Mouse (Mus musculus): ENCODE data around the gene Rtn3. TPM values are rescaled to one million over a fixed set of nuclear protein-coding genes. Genes with fewer than 3 reads are reported as not detected.
A peak's percentile ranks its signal among the peaks of the same experiment; 100 is the strongest.

The Rtn3 gene
- 464 and 468 TPM in 2 replicates for polyA plus RNA-seq (2014; fragmentation: Nextera tagmentation; extraction: Ambion mirVana)

DNA sequence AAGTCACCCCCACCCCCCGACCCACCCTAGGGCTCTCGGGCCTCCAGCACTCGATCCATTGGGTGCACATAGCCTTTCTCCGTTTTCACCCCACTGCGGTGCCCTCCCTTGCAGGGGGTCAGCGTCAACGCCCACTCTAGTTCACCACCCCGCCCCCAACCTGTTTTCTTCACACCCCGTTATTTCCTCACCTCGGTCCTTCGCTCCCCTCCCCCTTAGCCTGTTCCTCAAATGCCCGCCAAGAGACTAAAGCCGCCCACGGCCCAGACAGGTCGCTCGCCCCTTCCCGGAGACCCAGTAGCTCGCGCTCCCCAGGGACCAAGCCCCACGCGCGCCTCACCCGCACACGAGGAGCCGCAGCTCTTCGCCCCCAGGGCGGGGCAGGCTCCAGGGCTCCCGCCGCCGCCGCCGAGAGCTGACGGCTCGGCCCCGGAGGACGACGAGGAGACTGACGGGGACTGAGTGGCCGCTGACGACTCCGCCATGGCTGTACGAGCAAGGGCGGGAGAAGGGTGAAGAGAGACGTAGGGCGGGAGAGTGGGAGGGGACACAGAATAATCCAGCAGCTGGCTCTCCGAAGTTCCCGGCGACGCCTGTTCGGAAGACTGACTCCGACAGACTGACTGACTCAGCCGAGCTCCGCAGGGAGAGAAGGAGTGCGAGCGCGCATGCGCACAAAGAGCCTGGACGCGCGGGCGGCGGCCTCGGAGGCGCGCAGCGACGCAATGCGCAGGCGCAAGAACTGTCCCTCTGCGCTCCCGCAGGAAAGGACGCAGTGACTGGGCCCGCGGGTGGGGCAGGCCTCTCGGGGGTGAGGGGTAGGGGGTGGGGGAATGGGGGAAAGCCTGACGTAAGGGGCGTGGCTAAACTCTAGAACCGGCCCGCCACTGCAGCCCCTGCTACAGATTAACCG is at the start of gene Rtn3:
TSS of gene Rtn3 (minus strand) at position 683 of the 913 bp plus-strand sequence.
- Histone ChIP-seq H3K9me3 (replicated peaks; ENCODE audit: control insufficient read depth, low read length) (no peaks in the 10 kb centered on the region), H3K4me1 (ENCODE audit: control insufficient read depth, insufficient read depth, low read length) (peaks cover 7% of the 10 kb centered on the region), H3K9ac (ENCODE audit: low read length) (peak within 1 kb of the TSS; percentile 99), H3K36me3 (ENCODE audit: control insufficient read depth, insufficient read depth, low read length) (no peaks in the 10 kb centered on the region), H3K27me3 (replicated peaks; ENCODE audit: control insufficient read depth, insufficient read depth, low read length) (no peaks in the 10 kb centered on the region), H3K27ac (ENCODE audit: low read depth, low read length) (peak within 1 kb of the TSS; percentile 100), H3K4me2 (ENCODE audit: low read length) (peak within 1 kb of the TSS; percentile 77), H3K4me3 (ENCODE audit: low read depth, low read length) (peak within 1 kb of the TSS; percentile 94)
- peak; percentile 92 for ATAC-seq
- DNase-seq (ENCODE audit: low spot score): peak; percentile 99
- WGBS: under 1% methylated on average over 80 of the region's 80 CpGs

DNA sequence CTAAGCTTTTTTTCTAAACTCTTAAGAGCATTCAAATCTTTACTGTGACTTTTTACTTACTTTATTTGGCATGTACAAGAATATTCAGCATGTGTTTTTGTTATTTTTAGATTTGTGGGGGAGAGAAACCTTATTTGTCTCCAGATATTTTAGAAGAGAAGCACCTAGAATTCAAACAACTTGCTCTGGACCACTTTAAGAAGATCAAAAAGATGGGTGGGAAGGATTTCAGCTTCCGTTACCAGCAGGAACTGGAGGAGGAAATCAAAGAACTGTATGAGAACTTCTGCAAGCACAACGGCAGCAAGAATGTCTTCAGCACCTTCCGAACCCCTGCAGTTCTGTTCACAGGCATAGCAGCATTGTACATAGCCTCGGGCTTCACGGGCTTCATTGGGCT is 48.8 kb upstream of the Rtn3 start:
- Histone ChIP-seq H3K4me1 (ENCODE audit: control insufficient read depth, insufficient read depth, low read length) (no peaks in the 10 kb centered on the region), H3K27ac (ENCODE audit: low read depth, low read length) (no peak overlapping the region), H3K36me3 (ENCODE audit: control insufficient read depth, insufficient read depth, low read length) (peaks cover 39% of the 10 kb centered on the region), H3K27me3 (replicated peaks; ENCODE audit: control insufficient read depth, insufficient read depth, low read length) (no peaks in the 10 kb centered on the region), H3K9ac (ENCODE audit: low read length) (no peak overlapping the region), H3K4me2 (ENCODE audit: low read length) (no peak overlapping the region), H3K9me3 (replicated peaks; ENCODE audit: control insufficient read depth, low read length) (no peaks in the 10 kb centered on the region), H3K4me3 (ENCODE audit: low read depth, low read length) (no peak overlapping the region)
- no peak for ATAC-seq
- WGBS: 85% methylated on average over 5 of the region's 5 CpGs
- DNase-seq (ENCODE audit: low spot score): no peak

DNA sequence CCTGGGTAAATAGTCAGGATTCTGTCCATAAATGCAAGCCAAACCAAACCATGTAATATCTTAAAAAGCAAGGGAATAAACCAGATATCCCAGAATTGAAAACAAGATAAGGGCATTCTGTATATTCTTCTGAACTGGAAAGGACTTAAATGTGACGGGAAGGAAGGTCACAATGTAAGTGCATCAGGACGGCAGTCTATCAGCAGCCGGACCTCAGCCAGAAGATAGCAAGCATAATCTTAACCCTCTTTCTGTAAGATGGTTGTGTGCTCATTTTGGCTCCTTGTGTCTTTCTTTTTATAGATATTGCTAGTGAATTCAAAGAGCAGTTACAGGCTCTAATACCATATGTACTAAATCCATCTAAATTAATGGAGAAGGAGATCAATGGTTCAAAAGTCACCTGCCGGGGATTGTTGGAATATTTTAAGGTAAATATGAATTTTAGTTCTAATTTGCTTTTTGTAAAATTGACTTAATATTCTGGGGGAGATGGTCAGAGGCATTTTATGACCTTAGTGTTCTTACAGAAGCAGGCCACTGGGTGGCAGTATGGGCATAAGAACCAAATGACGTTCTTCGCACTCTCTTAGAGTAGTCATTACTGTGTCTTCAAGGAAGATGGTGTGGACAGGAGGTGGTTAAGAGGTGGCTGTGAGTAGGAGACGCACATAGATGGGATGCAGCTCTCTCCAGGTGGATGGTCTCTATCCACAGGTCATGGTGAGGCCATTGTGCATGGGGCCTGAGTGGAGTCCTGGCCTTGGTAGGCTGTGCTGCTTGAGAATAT is 45.8 kb upstream of the Rtn3 start:
- Histone ChIP-seq H3K4me1 (ENCODE audit: control insufficient read depth, insufficient read depth, low read length) (no peaks in the 10 kb centered on the region), H3K9ac (ENCODE audit: low read length) (no peak overlapping the region), H3K9me3 (replicated peaks; ENCODE audit: control insufficient read depth, low read length) (no peaks in the 10 kb centered on the region), H3K27me3 (replicated peaks; ENCODE audit: control insufficient read depth, insufficient read depth, low read length) (no peaks in the 10 kb centered on the region), H3K36me3 (ENCODE audit: control insufficient read depth, insufficient read depth, low read length) (peaks cover 40% of the 10 kb centered on the region), H3K27ac (ENCODE audit: low read depth, low read length) (no peak overlapping the region), H3K4me3 (ENCODE audit: low read depth, low read length) (no peak overlapping the region), H3K4me2 (ENCODE audit: low read length) (no peak overlapping the region)
- WGBS: 56% methylated on average over 7 of the region's 7 CpGs
- ATAC-seq: peak; percentile 74
- DNase-seq (ENCODE audit: low spot score): peak; percentile 82

DNA sequence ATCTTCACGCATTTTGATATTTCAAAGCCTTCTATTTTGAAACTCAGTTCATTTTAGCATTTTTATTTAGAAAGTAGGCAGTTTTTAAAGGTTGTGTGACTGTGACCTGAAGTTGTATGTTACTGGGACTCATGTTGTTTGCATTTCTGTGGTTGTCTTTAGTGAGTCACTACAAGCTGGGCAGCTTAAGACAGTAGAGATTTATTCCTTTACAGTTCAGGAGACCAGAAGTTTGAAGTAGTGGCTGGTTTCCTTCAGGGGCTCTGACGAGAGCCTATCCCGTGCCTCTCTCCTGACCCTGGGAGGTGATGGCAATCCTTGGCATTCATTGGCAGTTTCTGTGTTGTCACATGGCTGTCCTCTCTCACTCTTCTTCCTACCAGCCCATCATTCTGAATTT is 41.8 kb upstream of the Rtn3 start:
- peaks cover 39% of the 10 kb centered on the region for H3K36me3 ChIP-seq (ENCODE audit: control insufficient read depth, insufficient read depth, low read length)
- H3K9me3 ChIP-seq (replicated peaks; ENCODE audit: control insufficient read depth, low read length): no peaks in the 10 kb centered on the region
- no peak overlapping the region for H3K27ac ChIP-seq (ENCODE audit: low read depth, low read length)
- DNase-seq (ENCODE audit: low spot score): no peak
- H3K27me3 ChIP-seq (replicated peaks; ENCODE audit: control insufficient read depth, insufficient read depth, low read length): no peaks in the 10 kb centered on the region
- 84% methylated on average over 3 of the region's 3 CpGs for WGBS
- ATAC-seq: no peak
- H3K4me3 ChIP-seq (ENCODE audit: low read depth, low read length): no peak overlapping the region
- no peak overlapping the region for H3K9ac ChIP-seq (ENCODE audit: low read length)
- no peaks in the 10 kb centered on the region for H3K4me1 ChIP-seq (ENCODE audit: control insufficient read depth, insufficient read depth, low read length)
- no peak overlapping the region for H3K4me2 ChIP-seq (ENCODE audit: low read length)

DNA sequence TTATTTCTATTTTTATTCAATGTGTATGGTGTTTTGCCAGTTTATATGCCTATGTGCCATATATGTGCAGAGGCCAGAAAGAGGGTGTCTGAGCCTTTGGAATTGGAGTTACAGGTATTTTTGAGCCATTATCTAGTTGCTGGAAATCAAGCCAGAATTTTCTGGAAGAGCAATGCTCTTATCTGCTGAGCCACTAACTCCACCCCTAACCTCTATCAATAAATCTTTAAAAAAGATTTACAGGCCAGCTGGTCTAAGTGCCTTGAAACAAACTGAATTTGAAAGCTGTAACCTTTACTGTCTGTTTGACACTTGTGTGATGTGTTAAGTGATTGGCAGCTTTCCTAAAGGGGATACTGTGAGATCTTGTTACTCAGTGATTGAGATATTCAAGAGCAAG is 40.7 kb upstream of the Rtn3 start:
- Histone ChIP-seq H3K4me1 (ENCODE audit: control insufficient read depth, insufficient read depth, low read length) (no peaks in the 10 kb centered on the region), H3K27me3 (replicated peaks; ENCODE audit: control insufficient read depth, insufficient read depth, low read length) (no peaks in the 10 kb centered on the region), H3K27ac (ENCODE audit: low read depth, low read length) (no peak overlapping the region), H3K4me3 (ENCODE audit: low read depth, low read length) (no peak overlapping the region), H3K9me3 (replicated peaks; ENCODE audit: control insufficient read depth, low read length) (no peaks in the 10 kb centered on the region), H3K9ac (ENCODE audit: low read length) (no peak overlapping the region), H3K4me2 (ENCODE audit: low read length) (no peak overlapping the region), H3K36me3 (ENCODE audit: control insufficient read depth, insufficient read depth, low read length) (peaks cover 42% of the 10 kb centered on the region)
- ATAC-seq (no peak), DNase-seq (ENCODE audit: low spot score) (no peak)

DNA sequence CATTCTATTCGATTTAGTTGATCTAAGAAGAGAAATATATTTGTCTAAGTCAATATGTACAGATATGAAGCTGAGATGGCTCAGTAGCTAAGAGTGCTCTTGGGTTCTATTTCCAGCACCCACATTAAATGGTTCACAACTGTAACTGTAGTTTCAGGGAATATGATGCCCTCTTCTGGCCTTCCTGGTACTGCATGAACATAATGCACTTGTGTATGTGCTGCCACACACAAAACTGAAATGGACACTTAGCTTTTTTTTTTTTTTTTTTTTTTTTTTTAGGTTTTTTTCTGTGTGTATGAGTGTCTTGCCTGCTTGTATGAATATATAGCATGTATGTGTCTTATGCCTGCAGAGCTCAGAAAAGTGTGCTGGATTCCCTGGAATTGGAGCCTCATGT is 40.2 kb upstream of the Rtn3 start:
- Histone ChIP-seq H3K4me3 (ENCODE audit: low read depth, low read length) (no peak overlapping the region), H3K36me3 (ENCODE audit: control insufficient read depth, insufficient read depth, low read length) (peaks cover 47% of the 10 kb centered on the region), H3K27me3 (replicated peaks; ENCODE audit: control insufficient read depth, insufficient read depth, low read length) (no peaks in the 10 kb centered on the region), H3K4me1 (ENCODE audit: control insufficient read depth, insufficient read depth, low read length) (no peaks in the 10 kb centered on the region), H3K27ac (ENCODE audit: low read depth, low read length) (no peak overlapping the region), H3K9me3 (replicated peaks; ENCODE audit: control insufficient read depth, low read length) (no peaks in the 10 kb centered on the region), H3K4me2 (ENCODE audit: low read length) (no peak overlapping the region), H3K9ac (ENCODE audit: low read length) (no peak overlapping the region)
- WGBS: 92% methylated on average over 1 of the region's 1 CpGs
- DNase-seq (ENCODE audit: low spot score) (peak; percentile 3), ATAC-seq (no peak)

DNA sequence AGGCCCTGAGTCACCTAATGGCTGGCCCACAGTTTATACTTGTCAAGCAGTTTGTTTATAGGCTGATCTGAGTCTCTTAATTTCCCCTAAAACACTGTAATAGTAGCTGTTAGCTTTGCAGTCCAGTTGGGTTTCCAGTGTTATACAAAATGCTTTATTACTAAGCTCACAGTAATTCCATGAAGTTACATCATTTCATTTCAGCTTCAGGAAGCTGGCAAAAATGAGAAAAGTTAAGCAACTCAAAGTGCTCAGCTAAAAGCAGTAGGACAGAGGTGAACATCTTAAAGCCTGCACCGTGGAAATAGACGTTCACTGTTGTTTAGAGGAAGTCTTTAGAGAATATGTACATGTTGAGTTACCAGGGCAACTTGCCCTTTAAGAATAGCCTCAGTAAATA is 39.8 kb upstream of the Rtn3 start:
- DNase-seq (ENCODE audit: low spot score) (no peak), ATAC-seq (no peak)
- Histone ChIP-seq H3K36me3 (ENCODE audit: control insufficient read depth, insufficient read depth, low read length) (peaks cover 44% of the 10 kb centered on the region), H3K27me3 (replicated peaks; ENCODE audit: control insufficient read depth, insufficient read depth, low read length) (no peaks in the 10 kb centered on the region), H3K4me3 (ENCODE audit: low read depth, low read length) (no peak overlapping the region), H3K4me2 (ENCODE audit: low read length) (no peak overlapping the region), H3K9ac (ENCODE audit: low read length) (no peak overlapping the region), H3K4me1 (ENCODE audit: control insufficient read depth, insufficient read depth, low read length) (no peaks in the 10 kb centered on the region), H3K9me3 (replicated peaks; ENCODE audit: control insufficient read depth, low read length) (no peaks in the 10 kb centered on the region), H3K27ac (ENCODE audit: low read depth, low read length) (no peak overlapping the region)
- WGBS: 99% methylated on average over 2 of the region's 2 CpGs

DNA sequence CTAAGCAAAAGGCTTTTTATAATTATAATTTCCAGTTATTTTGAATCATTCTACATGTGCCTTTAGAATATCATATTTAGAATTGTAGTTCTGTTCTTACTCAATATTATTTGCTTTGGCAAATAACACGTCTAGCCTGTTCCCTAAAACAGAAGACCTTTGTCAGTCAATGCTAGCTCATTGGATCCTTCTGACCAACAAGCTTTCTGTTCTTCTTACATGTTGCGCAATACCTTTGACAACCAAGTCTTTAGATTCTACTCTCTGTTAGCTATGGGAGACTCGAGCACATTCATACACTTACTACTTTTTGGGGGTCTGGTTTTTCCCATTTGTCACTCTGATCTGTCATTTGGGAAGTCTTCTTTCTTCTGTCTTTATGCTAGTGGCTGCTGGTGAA is 38.5 kb upstream of the Rtn3 start:
- Histone ChIP-seq H3K4me2 (ENCODE audit: low read length) (no peak overlapping the region), H3K27me3 (replicated peaks; ENCODE audit: control insufficient read depth, insufficient read depth, low read length) (no peaks in the 10 kb centered on the region), H3K9ac (ENCODE audit: low read length) (no peak overlapping the region), H3K9me3 (replicated peaks; ENCODE audit: control insufficient read depth, low read length) (no peaks in the 10 kb centered on the region), H3K27ac (ENCODE audit: low read depth, low read length) (no peak overlapping the region), H3K4me3 (ENCODE audit: low read depth, low read length) (no peak overlapping the region), H3K36me3 (ENCODE audit: control insufficient read depth, insufficient read depth, low read length) (peaks cover 50% of the 10 kb centered on the region), H3K4me1 (ENCODE audit: control insufficient read depth, insufficient read depth, low read length) (no peaks in the 10 kb centered on the region)
- no peak for DNase-seq (ENCODE audit: low spot score)
- no peak for ATAC-seq
- WGBS: 97% methylated on average over 3 of the region's 3 CpGs

DNA sequence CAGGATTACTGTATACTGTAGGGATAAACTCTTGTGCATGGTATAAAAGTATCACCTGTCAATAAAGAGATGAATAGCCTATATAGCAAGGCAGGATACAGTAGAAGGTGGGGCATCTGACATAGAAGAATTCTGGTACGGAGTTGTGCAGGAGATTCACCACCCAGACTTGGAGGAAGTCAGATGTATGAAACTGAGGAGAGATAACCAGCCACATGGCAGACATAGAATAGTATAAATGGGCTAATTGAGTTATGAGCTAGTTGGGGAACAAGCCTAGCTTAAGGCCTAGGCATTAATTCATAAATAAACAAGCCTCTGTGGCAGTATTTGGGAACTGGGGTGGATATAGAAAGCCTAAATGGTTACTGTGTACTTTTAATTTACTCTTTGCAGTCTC is 33.4 kb upstream of the Rtn3 start:
- DNase-seq (ENCODE audit: low spot score) (no peak), ATAC-seq (no peak)
- H3K4me2 ChIP-seq (ENCODE audit: low read length): no peak overlapping the region
- H3K27me3 ChIP-seq (replicated peaks; ENCODE audit: control insufficient read depth, insufficient read depth, low read length): no peaks in the 10 kb centered on the region
- H3K4me1 ChIP-seq (ENCODE audit: control insufficient read depth, insufficient read depth, low read length): no peaks in the 10 kb centered on the region
- no peak overlapping the region for H3K4me3 ChIP-seq (ENCODE audit: low read depth, low read length)
- H3K9ac ChIP-seq (ENCODE audit: low read length): no peak overlapping the region
- H3K27ac ChIP-seq (ENCODE audit: low read depth, low read length): no peak overlapping the region
- H3K9me3 ChIP-seq (replicated peaks; ENCODE audit: control insufficient read depth, low read length): no peaks in the 10 kb centered on the region
- 78% methylated on average over 1 of the region's 1 CpGs for WGBS
- H3K36me3 ChIP-seq (ENCODE audit: control insufficient read depth, insufficient read depth, low read length): peaks cover 29% of the 10 kb centered on the region

Data from forebrain, embryonic 14.5 days (tissue).